Mouse (Mus musculus): ENCODE measurements around the gene Plcd1. TPM values are rescaled to one million over a fixed set of nuclear protein-coding genes. Genes with fewer than 3 reads are reported as not detected.

Plcd1 gene
- polyA plus RNA-seq, 1 experiment from 2014 or later: 6.5 TPM

DNA sequence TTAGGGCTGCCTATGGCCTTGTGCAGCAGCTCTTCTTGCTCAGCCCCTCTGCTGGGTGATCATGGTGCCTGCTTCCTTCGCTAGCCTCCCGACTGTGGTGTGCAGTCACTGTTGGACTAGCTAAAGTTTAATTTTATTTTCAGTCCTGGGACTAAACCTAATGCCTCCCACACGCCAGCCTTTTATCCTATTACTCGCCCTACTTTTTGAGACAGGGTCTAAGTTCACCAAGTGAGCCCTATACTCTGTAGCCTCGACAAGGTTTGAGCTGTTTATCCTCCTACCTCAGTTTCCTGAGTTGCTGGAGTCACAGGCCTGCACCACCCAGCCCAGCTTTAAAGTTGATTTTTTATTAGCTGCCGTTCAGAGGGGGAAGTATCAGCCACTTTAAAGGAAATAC, 68.0 kb downstream of the Plcd1 start:
- no peak for ATAC-seq
- no peak overlapping the region for H3K4me3 ChIP-seq (ENCODE audit: low read depth, low read length)
- no peak for TF ChIP-seq CTCF (IDR thresholded peaks at IDR 0.05; ENCODE audit: low read depth)
- H3K27me3 ChIP-seq (replicated peaks; ENCODE audit: control insufficient read depth, insufficient read depth, low read length): no peaks in the 10 kb centered on the region
- H3K9me3 ChIP-seq (ENCODE audit: control insufficient read depth): no peaks in the 10 kb centered on the region
- no peak overlapping the region for H3K9ac ChIP-seq (ENCODE audit: low read depth, low read length)
- peak overlapping the region; percentile 11; the same call in 1 of the 2 replicates for H3K27ac ChIP-seq (ENCODE audit: low read depth, low read length)
- no peak overlapping the region for H3K4me2 ChIP-seq (replicated peaks; ENCODE audit: low read depth)
- peaks cover 21% of the 10 kb centered on the region; the same call in 1 of the 2 replicates for H3K36me3 ChIP-seq (ENCODE audit: control insufficient read depth, insufficient read depth)
- H3K4me1 ChIP-seq (replicated peaks; ENCODE audit: control insufficient read depth, insufficient read depth, low read length): no peaks in the 10 kb centered on the region
- WGBS: 60% methylated on average over 6 of the region's 6 CpGs

DNA sequence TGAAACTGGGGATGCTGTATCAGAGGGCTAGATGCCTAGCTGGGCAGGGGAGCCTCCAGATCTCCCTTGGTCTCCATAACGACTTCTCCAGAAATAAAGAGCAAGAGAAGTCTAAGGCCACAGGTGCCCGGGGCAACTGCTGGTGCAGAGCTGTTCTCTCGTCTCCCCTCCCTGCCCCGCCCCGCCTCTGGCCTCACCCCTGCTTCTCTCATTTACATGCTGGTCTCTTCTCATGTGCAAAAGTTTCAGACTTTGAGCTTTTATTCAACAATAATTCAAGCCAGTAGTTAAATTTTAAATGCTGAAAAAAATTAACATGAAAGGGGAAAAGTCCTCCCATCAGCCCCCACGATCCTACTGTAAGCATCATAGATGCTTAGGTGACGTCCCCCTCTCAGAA, 71.6 kb downstream of the Plcd1 start:
- Histone ChIP-seq H3K27me3 (replicated peaks; ENCODE audit: control insufficient read depth, insufficient read depth, low read length) (no peaks in the 10 kb centered on the region), H3K4me1 (replicated peaks; ENCODE audit: control insufficient read depth, insufficient read depth, low read length) (no peaks in the 10 kb centered on the region), H3K9ac (ENCODE audit: low read depth, low read length) (no peak overlapping the region), H3K4me2 (replicated peaks; ENCODE audit: low read depth) (no peak overlapping the region), H3K36me3 (ENCODE audit: control insufficient read depth, insufficient read depth) (peaks cover 11% of the 10 kb centered on the region), H3K27ac (ENCODE audit: low read depth, low read length) (no peak overlapping the region), H3K9me3 (ENCODE audit: control insufficient read depth) (no peaks in the 10 kb centered on the region), H3K4me3 (ENCODE audit: low read depth, low read length) (no peak overlapping the region)
- no peak for TF ChIP-seq CTCF (IDR thresholded peaks at IDR 0.05; ENCODE audit: low read depth)
- ATAC-seq: no peak
- 61% methylated on average over 7 of the region's 7 CpGs for WGBS

Small RNAs within 50 kb of the gene (microRNA-seq; reads per million reads assigned to microRNA genes)
- 17.9 reads per million, percentile 27 among the genes with 10 or more reads in this experiment for gene Mir26a-1

Other genes with a start within 250 kb of the Plcd1 start
- gene Ctdspl, start 167.0 kb downstream of the Plcd1 start, polyA plus RNA-seq (2015; fragmentation: Nextera tagmentation; extraction: Ambion mirVana): 17.0 and 20.7 TPM in 2 replicates
- gene Vill, start 40.7 kb downstream of the Plcd1 start, polyA plus RNA-seq (2015; fragmentation: Nextera tagmentation; extraction: Ambion mirVana): 3.6 and 5.1 TPM in 2 replicates
- gene Dlec1, start 9.0 kb upstream of the Plcd1 start, polyA plus RNA-seq (2015; fragmentation: Nextera tagmentation; extraction: Ambion mirVana): 0.05 and 0.07 TPM in 2 replicates
- 16.4 and 17.5 TPM in 2 replicates for gene Acaa1b, start 63.6 kb upstream of the Plcd1 start, polyA plus RNA-seq (2015; fragmentation: Nextera tagmentation; extraction: Ambion mirVana)
- gene Gm47289, start 65.7 kb upstream of the Plcd1 start, polyA plus RNA-seq (2015; fragmentation: Nextera tagmentation; extraction: Ambion mirVana): not detected in 2 replicates
- 0.10 TPM in 1 of 2 replicates, not detected in the other for gene Slc22a13, start 115.6 kb upstream of the Plcd1 start, polyA plus RNA-seq (2015; fragmentation: Nextera tagmentation; extraction: Ambion mirVana)
- gene Oxsr1, start 228.9 kb upstream of the Plcd1 start, polyA plus RNA-seq (2015; fragmentation: Nextera tagmentation; extraction: Ambion mirVana): 7.9 and 8.7 TPM in 2 replicates
- gene Acaa1a, start 246.2 kb upstream of the Plcd1 start, polyA plus RNA-seq (2015; fragmentation: Nextera tagmentation; extraction: Ambion mirVana): 90.5 and 97.0 TPM in 2 replicates
- 29.7 and 30.9 TPM in 2 replicates for gene Myd88, start 247.9 kb upstream of the Plcd1 start, polyA plus RNA-seq (2015; fragmentation: Nextera tagmentation; extraction: Ambion mirVana)